Mouse (Mus musculus) adrenal gland, postnatal 36 days (tissue): Measurements from ENCODE around the gene Col25a1. TPM values are rescaled to one million over a fixed set of nuclear protein-coding genes. Genes with fewer than 3 reads are reported as not detected.

Experiments used
- DNase-seq, 2 experiments: peaks; one replicate each; pipeline ENCODE4 v3.0.0; 2021; ENCODE audit warnings: mixed read lengths in 1 of 2
- total RNA-seq, 2 experiments: library from RNA; stranded (reverse); gene quantifications; 2 replicates each; pipeline ENCODE4 v1.2.3; 2021

Gene Col25a1
- total RNA-seq, 2 experiments from 2014 or later: 2.7 to 9.2 TPM

DNA sequence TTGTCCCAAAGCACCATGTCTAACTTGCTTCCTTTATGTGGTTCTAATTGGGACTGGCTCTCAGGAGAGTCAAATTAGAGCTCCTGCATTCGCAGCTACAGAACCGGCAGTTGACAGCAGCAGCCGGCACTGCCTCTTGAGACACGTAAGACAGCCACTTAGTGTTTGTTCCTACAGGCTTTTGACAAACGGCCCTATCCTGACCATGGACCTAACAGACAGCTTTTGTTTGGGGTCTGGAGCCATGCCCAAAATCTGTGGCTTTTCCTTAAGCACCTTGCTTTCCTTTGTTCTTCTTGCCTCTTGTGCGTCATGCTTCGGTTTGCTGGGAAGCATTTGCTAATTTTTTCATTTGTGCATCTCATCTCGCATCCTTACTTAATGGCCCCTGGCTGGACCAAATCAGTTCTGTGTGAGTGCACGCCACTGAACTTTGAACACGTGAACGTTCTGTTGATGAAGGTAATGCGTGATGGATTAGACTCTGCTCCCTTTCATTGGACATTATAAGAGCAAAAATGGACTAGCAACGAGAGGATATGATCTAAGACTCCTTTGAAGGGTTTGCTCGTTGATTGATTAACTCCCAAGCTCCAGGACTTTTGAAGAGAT lies 179.5 kb downstream of the Col25a1 start:
- DNase-seq: no peak

DNA sequence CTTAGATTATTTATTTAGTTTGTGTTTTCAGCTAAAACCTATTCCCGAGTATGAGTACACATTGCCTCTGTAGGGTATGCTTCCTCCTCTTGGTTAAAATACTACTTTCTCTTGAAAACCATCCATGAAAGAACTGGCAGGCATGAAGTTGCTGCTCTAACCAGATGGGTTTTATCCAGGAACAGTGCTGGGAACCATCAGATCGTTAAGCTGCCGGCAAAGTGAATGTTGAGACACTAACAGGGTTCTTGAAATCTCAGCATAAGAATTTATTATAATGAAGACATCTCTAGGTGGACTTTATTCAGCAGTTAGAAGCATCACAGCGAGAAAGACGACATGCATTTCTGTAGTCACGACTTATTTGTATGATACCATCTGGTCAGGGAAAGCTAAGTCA lies 181.9 kb downstream of the Col25a1 start:
- DNase-seq: no peak

DNA sequence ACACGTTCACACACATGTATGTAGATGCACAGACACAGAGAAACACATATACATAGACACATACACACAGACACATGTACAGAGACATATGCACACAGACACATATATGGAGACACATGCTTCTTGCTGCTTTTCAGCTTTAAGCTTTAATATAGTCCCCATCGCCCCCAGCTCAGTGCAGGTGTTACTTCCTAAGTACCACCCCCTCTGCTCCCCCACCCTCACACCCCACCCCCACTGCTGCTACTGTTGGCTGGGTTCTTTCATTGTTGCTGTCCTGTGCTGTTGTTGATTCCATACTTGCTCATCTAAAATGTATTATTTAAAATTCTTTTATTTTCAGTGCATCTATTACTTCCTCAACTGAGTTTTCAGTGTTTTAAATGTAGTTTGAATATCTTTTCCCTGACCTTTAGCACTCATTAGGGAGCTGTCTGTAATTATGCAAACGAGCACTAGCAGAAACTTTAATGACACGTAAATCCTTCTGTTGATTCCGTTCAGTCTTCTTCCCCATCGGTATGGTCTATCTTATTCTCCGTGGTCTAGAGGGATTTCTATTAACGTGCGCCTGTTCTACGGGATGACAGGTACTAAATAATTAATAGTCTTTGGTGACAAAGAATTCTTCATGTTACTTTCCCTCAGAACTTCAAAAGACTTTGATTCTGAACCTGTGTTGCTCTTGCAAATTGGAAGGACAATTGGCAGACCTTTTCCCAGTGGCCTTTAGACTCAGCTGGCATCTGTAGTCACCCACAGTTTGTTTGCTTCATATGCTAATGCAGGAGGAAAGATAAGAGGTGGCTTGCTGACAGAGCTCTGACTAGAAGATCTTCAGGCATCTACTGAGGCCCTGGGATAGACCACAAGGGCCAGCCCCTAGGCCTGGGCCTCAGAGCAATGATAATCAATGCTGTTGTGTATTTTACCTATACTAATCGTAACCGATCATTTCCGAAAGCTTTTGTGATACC lies 196.0 kb downstream of the Col25a1 start:
- no peak for DNase-seq

DNA sequence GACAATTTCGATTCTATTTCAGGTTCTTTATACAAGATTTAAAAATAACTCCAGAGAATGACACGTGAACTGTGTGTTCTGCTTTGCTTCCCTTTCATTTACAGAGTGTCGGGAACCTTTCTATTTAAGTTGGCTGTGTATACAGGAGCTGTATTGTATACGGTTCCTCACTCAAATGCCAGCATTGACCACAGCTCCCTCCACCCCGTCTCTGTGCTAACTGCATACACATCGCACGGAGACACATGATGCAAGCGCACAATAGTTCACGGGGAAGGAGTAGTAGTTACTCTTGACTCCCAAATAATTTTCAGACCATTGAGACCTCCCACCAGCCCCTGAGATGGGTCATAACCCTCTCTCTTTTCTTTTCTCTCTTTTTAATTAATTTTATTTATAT lies 197.6 kb downstream of the Col25a1 start:
- DNase-seq: no peak

DNA sequence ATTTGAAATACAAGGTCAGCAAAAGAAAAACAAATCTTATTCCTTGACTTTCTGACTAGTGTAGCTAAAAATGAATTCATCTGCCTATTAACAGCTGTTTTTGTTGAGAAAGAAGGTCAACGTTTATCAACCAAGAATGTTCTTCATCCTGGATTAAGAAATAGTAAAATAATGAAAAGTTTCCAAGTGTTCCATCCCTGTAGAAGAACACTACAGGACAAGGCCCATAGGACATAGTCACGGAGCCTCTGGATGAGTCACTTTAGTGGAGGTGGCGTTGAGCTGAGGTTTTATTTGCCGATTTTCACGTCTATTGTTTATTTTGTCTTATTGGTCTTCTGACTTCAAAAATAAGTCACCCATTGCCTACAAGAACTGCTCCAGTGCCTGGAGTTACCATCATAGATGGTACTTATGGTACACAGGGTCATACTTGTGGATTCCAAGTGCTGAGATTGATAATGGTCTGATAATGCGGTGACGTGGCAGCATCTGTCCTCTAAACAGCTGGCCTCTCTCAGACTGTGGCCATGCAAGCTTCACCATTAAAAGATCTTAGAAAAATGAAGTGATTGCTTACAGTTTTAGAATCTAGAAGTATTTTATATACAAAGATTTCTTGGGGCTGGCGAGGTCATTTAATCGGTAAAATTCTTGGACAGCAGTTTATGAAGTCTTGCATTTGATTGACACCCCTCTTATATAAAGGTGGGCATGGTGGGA lies 198.7 kb downstream of the Col25a1 start:
- DNase-seq: no peak

DNA sequence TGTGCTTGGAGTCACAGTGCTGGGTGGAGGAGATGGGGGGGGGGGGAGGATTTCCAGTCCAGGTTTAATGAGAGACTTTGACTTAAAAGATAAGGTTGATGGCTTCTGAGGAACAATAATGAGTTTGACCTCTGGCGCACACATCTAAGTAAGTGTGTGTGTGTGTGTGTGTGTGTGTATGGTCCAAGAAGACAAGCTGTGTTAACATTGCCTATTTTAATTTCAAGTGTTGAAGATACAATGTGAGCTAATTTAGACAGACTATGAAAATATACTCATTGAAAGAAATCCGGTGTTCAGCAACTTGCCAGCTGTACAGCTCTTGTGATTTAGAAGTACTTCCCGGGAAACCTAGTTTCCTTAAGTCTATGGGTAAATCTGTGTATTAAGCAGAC lies 199.3 kb downstream of the Col25a1 start:
- DNase-seq: no peak

DNA sequence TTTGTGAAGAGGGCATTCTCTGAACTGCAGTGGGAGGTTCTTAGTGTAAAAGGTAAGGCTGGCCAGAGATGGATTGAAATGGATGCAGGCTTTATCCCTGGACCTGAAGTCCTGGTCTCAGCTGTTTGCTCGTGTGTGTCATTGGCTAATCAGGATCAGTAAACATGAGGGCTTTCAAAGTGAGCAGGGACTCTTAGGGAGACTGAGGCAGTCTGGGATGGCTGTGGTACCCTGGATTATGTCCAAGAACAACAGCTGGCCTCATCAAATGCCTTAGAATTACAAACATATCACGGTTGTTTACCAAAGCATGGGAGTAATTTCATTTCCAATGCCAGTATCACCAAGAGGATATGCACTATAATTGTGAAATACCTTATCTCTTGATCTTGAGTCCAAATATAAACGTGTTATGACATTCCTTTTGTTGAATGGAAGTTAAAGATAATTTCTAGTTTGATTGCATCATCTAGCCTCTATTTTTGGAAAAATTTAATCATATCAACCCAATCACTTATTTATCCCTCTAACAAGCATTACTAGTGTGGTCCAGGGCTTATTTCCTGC lies 201.1 kb downstream of the Col25a1 start:
- DNase-seq: no peak

DNA sequence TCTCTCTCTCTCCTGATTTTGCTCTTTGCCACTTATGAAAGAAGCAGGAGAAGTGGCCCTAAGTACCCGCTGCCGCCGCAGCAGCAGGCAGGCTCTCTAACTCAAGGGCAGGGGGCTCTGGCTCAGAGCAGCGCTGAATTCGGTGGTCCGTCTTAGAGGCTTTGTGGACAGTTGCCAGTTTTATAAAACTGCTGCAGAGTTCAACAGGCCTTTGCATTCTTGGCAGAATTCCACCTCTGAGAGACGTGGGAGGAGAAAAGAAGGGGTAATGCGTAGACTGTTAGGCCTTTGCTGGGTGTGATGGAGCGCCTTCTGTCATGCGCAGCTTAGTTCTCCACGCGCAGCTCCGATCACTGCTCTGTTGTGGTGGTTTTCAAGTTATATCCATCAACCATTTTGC lies 206.6 kb downstream of the Col25a1 start:
- peak; percentile 30 to 47 for DNase-seq

DNA sequence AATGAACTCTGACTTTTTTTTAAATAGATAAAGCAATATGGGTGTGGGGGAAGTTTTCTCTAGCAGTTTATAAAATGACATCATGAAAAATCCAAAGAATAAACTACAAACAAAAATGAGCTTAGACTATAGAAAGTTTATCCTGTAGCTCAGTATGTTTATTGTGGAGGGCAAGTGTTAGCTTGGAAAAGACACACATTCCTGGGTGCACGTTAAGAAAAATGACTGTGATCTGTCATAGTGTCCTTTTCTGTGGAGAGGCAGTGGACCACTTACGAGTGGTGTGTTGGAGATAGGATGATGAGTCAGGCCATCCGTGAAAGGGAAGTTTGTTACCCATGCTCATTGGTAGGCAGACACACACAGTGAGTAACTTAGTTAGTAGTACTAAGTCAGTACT lies 207.1 kb downstream of the Col25a1 start:
- DNase-seq: no peak

DNA sequence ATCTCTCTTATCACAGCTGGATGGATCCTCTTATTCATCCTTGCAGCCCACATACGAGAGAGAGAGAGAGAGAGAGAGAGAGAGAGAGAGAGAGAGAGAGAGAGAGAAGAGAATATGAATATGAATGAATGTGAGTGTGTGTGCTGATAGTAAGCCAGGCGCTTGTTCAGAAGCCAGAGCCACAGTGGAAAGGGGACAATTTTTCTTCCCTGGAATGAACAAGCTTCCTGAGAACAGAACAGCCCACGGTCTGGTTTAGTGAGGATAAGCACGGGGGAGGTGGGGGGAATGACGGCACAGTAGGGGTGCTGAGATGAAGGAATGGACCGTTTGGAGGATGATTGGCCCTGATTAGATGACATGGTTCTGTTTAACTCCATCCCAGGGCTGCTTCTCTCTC lies 218.9 kb downstream of the Col25a1 start:
- no peak for DNase-seq

DNA sequence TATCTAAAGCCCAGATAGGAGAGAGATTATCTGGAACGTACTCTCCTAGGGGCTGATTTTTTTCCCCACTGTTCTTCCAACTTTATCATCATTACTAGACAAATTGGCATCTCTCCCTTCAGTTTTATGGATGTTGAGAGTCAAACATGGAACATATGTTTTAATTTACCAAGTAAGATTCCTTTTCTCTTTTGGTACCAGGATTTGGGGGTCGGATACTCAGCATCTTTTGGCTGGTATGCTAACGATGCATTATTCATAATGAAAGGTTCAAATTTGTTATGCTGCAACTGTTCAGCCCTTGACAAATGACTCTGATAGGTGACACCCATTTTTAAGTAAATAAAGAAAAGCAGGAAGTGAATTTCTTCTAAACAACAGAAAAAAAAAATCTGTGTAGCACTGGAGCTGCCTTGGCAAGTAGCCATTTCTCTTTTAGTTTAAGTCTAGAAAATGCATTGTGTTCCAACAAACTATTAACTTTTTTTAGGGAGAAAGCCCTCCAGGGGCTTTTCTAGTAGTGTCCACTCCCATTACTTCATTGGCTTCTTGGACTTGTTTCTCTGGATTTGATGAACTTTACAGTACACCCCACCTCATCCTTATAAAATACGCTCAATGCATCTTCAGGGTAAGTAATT lies 223.2 kb downstream of the Col25a1 start:
- no peak for DNase-seq

DNA sequence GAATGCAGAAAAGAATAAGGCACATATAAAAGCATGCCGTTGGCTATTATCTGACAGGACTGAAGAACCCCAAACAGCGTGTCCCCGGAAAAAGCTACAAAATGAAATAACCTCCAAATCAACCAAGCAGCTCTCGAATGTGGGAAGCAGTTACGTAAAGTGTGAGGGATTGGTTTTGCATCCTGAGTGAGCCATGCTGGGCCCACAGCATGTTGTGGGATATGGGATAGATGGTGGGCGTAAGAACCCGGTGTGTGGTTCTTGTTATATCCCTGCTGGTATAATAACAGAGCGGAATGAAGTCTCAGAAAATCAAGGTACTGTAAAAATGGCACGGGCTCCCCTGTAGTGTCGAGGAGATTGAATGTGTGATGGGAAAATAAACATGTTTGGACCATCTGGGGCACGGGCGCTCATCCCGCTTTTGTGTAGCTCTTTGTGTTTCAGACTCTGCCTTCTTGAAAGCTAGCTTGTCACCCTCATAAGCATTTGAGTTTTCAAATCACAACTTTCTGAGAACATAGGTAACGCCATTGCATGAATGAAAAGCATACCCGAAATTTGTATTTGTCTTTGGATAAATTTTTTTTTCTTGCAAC lies 225.4 kb downstream of the Col25a1 start:
- DNase-seq: no peak

DNA sequence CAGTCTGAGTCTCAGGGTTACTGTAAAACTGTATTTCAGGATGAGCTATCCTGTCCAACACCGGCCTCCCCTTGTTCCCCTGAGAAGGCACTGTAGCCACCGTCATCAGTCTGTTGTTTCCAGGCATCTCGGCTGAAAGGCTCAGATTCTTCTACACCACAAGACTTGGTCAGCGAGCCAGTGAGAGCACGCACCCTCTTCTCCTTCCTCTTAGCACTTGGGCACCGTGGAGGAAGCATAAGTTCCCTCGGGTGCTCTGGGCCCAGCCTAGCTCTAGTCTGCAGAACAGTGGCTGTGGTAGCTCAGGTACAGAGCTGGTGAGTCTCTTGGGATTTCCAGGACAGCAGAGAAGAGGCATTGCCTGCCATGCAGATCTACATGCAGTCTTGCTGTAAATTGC lies 229.5 kb downstream of the Col25a1 start:
- no peak for DNase-seq

DNA sequence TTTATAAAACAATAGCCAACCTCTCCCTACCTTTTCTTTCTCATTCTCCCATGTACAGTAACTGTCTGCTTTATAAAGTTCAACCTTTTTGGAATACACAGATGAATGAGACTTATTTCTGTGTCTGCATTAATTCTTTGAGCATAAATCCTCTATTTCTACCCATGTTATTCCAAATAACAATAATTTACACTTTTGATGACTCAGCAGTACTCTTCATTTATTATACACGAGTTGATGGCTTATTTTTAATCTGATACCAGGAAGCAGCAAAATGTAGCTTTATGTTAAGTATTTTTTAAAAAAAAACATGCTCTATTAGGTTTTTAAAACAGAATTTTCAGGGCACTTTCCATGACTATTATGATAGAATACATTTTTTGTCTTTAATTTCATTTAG lies 230.6 kb downstream of the Col25a1 start:
- no peak for DNase-seq

DNA sequence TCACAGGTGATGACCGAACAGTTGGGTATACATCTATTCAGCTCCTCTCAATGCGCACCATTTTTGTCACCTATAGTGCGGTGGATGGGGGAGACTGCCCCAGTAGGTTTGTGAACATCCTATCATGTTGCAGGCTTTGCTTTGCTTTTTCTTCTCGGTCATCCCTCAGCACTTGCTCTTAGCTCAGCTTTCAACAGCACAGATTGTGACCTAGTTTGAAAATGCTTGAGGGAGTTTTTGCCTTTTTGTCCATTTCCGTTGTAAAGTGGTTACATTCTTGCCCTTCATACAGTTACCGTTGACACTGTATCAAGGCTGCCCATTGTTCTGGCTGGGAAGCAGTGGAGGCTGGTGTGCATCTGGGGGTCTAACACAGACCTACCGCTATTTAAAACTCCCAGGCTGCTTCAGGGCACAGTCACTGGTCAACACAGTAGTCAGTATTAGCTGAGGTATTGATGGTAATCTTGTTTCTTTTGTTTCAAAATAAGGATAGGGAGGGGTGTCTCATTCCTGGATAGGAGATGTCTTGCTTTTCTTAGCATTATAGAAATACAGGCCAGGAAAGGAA lies 231.6 kb downstream of the Col25a1 start:
- DNase-seq: no peak

DNA sequence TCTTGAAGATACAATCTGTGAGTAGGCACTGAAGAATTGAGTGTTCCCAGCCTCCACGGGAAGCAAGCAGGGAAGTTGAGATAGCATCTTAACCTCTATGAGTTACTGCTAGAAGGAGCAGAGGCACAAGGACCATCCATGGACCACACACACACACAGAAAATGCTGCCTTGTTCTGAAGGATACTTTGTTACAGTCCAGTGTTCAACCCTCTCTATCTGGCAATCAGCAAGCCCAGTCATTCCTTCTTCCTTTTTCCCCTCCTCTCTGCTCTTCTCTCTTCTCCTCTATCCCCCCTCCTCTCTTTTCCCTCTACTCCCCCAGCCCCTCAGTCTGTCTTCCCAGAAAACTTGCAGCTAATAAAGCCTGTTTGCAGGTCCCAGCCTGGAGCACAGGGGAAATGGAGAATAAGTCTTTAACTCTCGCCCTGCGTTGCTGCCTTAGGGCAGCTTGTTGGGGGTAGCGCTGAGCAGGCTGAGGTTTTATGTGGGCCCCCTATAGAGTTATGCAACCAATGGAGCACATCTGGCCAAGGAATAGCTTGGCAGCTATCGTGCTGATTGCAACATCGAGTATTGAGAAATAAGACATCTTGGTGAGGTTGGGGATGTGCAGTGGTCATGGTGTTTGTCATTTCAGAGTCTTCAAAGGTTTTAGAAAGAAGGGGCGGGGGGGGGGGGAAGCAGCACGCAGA lies 235.8 kb downstream of the Col25a1 start:
- DNase-seq: no peak

DNA sequence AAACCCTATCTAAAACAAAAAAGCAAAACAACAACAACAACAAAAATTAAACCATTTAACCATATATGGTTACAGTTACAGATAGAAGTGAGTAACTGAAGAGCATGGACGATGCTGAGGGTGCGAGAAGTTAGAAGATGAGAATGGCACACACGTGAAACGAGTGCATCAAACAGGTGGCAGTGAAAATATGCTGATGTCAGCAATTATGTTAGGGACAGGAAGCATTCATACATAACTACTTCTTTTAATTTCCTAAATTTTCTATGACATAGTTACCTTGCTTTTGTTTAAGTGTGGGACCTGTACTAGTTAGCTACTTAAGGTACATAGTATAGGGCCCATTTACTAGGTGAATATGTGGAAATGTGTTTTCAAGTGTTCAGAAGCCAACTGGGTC lies 237.1 kb downstream of the Col25a1 start:
- no peak for DNase-seq

DNA sequence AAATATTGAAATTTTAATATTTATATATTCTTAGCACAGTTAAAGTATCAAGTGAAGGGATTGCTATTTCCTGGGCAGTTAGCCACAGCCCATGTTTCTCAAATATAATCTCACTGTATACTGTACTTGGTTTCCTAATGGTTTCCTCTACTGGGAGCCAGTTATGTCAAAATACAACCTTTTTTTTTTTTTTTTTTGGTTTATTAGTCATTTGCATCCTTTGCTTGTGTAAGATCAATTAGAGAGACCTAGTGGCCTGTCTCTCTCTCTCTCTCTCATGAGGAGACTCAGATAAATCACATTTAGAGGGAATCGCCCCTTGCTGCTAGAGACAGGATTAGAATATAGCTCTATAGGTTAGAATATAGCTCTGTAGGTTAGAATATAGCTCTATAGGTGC lies 237.8 kb downstream of the Col25a1 start:
- DNase-seq: no peak

DNA sequence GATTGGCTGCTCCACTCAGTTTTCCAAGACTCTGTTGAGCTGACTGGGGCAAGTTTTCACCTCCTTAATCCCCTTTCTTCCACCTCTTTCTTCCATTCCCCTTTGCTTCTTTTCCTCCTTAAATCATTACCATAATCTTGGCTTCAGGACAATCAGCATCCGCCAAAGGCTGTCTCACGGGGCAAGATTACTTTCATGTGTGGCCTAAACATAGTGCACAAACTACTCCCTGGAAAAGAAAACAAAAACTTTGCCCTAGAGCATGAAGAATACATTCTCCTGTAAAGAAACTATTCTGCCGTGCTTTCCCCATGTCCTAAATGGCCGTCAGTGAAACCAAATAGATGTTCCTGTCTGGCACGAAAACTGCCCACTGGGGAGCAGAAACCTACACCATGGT lies 238.9 kb downstream of the Col25a1 start:
- DNase-seq: no peak

DNA sequence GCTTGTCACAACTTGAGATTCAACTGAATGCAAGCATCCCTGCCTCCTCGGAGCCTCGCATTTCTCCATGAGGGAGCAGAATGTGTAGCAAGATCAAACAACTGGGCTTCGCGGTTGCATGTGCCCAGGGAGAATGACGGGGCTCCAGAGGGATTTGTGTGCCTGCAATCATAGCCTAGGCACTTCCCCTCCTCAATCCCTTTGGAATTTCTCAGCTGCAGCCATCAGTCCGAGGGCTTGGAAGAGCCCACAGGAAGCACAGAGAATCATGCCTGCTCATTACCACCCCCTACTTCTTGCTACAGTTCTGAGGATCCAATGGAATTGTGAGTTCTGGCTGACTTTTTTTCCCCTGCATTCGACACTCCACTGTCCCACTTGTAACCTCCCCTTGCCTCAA lies 241.8 kb downstream of the Col25a1 start:
- DNase-seq: no peak
